Mouse (Mus musculus): ENCODE results near the gene Ndufa3.
"Not testable (repeated sequence)": the region's sequence is repeated elsewhere in the genome, so short reads cannot be mapped to it uniquely, and the experiment has no call there.

Ndufa3 gene

DNA sequence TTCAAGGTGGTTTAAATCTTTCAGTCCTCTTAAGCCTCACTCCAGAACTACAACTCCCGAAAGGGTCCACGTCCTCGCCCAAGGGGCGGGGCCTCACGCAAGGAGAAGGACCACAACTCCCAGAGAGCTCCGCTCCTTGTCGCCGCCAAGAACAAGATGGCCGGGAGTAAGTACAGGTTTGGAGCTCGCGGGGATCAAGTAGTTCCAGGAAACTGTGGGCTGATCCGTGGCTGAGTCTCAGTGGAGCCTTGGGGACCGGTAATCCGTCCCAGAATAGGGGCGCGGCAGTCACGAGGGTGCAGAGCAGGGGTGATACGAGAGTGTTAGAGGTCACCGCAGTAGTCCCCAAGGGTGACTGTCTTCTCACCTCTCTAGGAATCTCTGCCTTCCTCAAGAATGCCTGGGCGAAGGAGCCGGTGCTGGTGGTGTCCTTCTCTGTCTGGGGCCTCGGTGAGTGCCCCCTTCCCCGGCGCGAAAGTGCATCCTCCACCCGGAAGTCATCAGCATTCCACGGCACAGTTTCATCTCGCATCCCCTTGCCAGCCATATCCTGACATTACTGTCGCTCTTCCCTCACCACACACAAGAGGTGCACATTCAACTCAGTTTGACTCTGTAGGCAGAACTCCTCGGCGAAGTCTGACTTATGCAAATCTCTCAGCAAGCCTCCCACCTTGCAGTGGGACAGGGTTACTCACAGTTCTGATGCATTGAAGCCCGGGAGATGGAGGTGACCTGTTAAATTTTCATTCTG, at the start of gene Ndufa3:
Gene Ndufa3 (plus strand): TSS at position 132 of the 754 bp plus-strand sequence.
- peak; percentile 98 for DNase-seq (ENCODE audit: low read depth, low spot score)

DNA sequence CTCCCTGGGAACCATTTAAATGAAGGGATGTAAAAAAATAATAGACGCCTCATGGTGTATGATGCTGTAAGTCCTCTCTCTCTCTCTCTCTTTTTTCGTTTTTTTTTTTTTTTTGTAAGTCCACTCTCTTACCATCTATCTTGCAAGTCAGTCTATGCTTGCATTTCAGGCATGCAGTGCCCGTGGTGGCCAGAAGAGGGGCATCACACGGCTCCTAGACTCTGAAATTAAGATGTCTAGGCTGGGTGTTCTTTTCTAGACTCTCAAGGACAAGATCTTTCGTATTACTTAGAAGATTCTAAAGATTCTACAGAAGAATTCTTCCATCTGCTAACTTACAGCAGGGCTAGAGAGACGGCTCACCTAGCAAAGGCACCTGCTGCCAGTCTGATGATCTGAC, 47.4 kb upstream of the Ndufa3 start:
- DNase-seq (ENCODE audit: low read depth, low spot score), result peak; percentile 77

DNA sequence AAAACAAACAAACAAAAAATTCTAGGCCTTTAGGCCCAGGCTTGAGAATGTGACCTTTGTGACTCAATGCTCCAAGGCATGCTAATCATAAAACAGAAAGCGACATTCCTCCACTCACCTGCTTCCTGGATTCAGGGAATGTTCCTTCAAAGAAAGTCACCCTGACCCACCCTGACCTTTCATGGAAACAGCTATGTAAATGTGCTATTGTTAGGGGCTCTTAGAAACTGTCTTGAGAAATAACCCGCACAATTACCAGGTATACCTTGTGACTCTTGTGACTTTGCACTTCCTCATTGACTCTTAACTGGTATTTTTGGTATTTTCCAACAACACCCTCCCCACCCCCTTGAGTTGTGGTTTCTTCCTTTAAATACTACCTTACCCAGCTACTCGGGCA, 46.6 kb upstream of the Ndufa3 start:
- peak; percentile 98 for DNase-seq (ENCODE audit: low read depth, low spot score)

DNA sequence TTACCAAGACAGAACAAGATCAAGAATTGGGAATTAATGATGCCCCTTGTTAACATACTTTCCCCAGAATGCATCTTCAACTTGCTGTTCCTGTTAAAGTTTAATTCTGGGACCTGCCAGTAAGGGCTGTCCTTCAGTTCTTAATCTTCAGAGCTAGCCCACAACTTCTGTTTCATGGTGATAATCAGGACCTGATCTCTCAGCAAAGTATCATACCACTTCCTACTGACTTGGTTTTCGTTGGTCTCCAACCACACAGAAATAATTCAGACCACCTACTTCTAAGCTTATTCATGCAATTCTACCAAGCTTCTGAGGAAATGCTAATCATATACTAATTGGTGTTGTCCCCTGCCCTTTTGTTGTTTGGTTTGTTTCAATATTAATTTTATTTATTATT, 45.3 kb upstream of the Ndufa3 start:
- DNase-seq (ENCODE audit: low read depth, low spot score), result no peak

DNA sequence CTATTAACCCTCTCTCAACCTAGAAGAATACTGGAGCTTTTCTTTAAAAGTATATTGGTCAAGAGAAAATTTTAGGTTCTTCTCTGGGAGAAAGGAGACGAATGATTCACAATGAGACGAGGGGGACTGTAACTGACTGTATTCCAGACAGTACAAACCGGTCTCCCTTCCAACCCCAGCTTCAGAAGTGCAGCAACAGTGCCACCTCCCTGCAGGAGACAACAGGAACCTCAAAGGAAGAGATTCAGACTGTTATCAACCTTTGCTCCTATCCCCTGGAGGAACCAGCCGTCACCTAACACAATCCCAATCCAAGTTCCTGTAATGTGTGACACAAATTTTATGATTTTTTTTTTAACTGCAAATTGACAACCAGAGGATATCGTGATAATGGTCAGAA, 43.0 kb upstream of the Ndufa3 start:
- DNase-seq (ENCODE audit: low read depth, low spot score), result peak; percentile 59

DNA sequence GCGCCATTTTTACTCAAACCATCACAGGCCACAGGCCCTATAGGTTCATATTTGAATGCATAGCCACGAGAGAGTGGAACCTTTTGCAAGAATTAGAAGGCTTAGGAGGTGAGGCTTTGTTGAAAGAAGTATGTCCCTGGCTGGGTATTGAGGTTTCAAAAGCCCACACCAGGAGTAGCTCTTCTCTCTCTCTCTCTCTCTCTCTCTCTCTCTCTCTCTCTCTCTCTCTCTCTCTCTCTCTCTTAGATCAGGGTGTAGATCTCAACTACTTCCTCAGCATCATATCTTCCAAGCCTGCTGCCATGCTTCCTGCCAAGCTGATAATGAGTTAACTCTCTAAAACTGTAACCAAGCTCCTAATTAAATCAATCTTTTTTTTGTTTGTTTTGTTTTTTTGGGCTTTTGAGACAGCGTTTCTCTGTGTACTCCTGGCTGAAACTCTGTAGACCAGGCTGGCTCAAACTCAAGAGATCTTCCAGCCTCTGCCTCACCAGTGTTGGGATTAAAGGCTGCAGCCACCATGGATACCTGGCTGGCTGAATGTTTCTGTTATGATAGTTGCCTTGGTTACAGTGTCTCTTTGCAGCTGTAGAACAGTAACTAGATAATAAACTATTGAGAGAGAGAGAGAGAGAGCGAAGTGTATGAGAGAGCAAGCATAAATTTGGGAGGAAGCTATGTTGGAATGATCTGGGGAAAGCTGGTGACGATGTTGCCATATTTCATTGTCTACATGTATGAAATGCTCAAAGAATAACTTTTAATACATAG, 40.6 kb upstream of the Ndufa3 start:
- DNase-seq (ENCODE audit: low read depth, low spot score), result no peak

DNA sequence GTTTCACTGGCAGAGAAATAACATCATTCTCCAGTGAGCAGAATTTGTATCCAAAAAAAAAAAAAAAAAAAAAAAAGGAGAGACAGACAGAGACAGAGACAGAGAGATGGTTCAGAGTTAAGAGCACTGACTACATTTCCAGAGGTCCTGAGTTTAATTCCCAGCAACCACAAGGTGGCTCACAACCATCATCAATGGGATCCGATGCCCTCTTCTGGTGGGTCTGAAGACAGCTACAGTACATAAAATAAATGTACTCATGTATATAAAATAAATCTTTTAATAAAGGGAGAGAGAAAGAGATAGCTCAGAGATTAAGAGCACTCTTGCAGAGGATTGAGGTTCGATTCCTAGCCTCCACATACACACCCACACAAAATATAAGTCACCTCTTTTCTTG, 39.0 kb upstream of the Ndufa3 start:
- peak; percentile 84 for DNase-seq (ENCODE audit: low read depth, low spot score)

DNA sequence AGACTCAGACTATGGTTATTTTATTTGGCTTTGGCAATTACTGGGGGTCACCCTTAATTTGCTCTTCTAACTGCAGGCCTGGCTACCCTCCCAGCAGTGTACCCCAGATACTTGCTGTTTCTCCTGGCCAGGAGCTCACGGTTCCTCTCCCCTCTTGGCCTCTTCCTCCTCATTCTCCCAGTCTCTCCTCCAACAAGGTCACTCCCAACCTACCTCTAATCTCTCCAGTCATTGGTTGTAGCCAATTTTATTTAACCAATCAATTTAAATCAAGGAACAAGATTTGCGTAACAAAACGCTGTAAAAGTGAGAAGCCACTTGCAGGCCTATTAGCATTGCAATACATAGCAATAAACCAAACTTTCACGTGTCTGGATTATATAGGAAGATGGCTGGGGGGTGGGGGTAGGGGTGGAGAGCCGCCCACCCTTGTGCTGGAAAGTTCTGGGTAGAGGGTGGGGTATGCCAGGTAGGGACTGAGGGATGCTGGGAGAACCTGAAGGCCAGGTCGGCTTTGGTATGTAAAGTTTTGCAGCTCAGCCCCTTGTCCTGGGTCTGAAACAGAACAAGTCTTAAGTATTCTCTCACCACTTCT, 38.1 kb upstream of the Ndufa3 start:
- DNase-seq (ENCODE audit: low read depth, low spot score), result peak; percentile 90

DNA sequence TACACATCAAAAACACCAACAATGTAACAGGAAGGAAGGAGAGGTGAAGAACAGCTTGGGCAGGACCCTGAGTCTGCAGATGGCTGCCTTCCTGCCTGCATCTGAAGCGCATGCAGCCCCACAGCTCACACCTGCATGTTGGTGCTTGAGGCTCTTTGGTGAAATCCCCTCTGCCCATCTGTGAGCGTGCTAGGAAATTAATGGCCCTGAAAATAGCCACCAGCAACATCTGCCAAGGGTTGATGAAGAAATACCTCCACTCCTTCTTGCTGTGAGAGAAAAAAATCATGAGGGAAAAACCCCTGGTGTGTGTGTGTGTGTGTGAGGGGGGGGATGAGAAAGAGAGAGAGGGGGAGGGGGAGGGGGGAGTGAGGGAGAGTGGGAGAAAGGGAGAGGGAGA, 37.1 kb upstream of the Ndufa3 start:
- DNase-seq (ENCODE audit: low read depth, low spot score), result no peak

DNA sequence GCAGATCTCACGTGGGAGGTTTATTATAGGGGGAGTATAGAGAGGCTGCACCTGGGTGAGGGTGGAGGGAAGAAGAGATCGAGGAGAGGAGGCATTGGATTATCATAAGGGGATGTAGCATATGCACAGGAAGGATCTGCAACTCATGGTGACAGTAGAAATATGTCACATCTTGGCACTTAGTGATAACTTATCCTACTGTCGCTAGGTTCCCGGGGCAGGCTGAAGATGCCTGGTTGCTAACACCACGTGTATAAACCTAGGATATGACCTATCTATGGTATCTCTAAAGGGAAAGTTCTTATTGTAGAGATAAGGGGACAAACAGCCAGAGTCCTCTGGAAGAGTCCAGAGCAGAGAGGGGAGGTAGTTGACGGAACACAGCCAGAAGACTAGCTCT, 31.4 kb upstream of the Ndufa3 start:
- no peak for DNase-seq (ENCODE audit: low read depth, low spot score)

DNA sequence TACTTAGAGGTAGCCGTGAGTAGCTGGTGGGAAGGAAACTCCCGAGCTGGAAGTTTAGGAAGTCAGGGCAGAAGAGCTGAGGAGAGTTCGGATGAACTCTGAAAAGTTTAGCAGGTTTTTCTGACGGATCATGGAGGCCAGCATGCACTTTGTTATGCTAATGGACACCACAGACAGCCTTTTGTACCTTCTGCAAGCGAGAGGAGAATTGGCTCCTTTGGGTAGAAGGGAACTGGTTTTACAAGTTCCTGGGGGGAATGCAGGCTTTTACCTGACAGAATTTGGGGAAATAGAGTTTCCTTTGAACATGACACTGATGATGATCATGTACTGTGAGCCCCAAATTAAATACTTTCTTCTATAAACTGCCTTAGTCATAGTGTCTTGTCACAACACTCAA, 30.9 kb upstream of the Ndufa3 start:
- DNase-seq (ENCODE audit: low read depth, low spot score), result peak; percentile 98

DNA sequence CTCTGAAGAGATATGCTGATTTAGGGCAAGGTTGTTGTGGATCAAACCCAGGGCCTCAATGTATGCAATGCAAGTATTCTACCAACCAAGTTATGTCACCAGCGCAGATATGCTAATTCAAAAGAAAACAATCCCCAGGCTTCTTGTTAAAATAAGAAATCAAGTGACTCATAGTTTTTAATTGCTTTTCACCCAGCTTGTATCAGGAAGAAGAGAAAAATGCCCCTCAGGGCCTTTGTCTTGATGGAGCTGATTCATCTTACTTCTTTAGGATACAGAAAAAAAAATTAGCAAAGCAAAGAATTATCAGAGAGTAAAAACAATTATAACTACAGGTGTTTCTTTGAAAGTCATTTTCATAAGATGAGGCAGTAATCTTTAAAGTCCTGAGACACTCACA, 29.9 kb upstream of the Ndufa3 start:
- no peak for DNase-seq (ENCODE audit: low read depth, low spot score)

DNA sequence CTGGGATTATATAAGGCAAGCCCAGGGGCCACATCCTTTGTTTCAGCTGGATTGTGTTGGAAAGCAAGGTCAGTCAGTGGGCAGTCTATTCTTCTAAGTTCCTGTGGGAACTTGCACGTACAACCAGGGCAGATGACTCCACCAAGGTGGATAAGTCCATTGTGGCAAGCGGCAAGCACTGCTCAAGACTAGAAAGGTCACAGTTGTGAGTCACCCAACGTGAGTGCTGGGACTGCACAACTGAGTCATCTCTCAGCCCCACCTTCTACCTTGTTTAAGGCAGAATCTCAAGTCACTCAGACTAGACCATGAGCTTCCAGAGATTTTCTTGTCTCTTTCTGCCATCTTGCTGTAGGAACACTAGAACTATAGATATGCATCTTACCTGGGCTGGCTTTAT, 26.6 kb upstream of the Ndufa3 start:
- DNase-seq (ENCODE audit: low read depth, low spot score), result no peak

DNA sequence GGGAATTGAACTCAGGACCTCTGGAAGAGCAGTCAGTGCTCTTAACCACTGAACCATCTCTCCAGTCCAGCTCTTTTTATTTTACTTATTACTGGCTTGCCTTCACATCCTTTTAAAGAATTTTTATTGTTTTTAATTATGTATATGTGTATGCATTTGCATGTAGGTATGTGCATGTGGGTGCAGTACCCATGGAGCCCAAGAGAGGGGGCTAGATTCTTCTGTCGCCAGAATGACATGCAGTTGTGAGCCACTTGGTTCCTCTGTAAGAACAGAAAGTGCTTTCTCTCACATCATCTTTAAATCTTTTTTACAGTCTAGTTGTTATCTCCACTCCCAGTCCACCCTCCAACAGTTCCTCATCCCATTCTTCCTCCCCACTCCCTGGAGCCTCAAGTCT, 25.6 kb upstream of the Ndufa3 start:
- DNase-seq (ENCODE audit: low read depth, low spot score), result peak; percentile 75

DNA sequence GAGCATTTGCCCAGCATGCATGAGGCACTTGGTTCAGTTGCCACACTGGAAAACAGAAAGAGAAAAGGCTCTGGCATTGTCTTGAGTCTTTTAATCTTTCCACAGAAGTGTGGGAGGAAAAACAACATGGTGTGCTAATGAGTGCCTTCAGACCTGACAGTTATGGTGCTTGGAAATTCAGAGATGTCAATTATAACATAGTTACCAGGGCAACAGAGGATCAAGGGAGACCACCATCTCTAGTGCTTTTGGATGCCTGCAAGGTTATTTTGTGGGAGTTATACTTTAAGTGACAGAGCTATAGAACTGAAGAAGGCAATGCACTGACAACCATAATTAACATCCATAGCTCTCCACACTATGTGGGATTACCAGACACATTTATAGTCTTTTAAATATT, 23.3 kb upstream of the Ndufa3 start:
- DNase-seq (ENCODE audit: low read depth, low spot score), result no peak

DNA sequence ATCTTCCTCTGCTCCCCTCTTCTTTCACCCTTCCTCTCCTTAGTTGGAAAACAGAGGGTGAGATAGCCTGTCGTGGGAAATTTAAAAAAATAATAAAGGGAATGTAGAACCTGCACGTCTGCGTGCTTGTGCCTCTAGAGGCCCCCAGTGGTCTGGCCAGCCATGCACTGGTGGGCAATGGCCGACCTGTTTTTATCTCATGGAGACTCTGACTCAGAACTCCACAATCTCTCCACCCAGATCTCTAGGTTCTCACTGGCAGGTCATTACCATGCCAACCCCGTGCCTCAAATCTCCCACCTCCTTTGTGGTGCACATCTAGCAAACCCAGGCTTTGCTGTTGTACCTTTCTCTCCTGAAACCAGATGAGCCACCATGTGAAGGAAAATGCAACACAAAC, 22.5 kb upstream of the Ndufa3 start:
- peak; percentile 67 for DNase-seq (ENCODE audit: low read depth, low spot score)

DNA sequence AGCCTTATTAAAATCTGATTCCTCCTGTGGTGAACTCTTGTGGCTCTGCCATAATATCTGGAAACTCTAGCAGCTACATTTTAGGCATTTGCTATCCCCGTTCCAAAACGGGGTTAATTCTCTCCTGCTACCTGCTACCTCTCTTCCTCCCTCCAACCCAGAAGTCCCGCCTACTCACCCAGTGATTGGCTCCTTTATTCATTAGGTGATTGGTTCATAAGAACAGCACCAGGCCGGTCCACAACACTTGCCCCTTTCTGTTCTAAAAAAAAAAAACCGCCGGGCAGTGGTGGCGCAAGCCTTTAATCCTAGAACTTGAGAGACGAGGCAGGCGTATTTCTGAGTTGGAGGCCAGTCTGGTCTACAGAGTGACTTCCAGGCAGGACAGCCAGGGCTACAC, 22.0 kb upstream of the Ndufa3 start:
- DNase-seq (ENCODE audit: low read depth, low spot score), result peak; percentile 95

DNA sequence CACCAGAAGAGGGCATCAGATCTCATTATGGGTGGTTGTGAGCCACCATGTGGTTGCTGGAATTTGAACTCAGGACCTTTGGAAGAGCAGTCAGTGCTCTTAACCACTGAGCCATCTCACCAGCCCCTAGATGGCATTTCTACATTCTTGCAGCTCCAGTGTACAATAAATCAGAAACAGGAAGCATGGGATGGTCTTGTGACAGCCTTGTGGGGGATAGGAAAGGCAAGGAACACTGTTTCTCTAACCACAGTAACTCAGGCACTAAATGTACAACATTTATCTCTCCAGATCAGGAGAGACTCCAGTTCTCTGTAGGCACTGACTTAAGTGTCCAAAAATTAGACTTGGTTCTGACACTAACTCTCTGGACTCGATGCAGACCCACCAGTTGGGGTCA, 19.4 kb upstream of the Ndufa3 start:
- DNase-seq (ENCODE audit: low read depth, low spot score), result not testable (repeated sequence)

DNA sequence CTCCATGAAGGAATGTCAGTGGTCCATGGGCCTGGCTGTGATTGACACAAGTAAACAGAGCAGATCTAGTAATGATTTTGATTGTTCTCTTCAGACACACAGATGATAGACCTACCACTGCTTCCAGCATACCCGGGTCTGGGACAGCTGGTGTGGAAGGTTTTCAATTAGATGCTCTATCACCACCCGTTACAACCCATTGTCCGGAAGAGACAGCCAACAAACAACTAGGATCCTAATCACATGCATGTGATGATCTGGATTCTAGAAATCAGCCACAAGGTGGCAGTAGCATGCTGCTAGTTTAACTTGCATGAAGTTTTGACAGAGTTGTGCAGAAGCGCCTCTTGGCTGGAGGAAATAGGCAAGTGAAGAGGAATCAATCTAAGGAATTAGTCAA, 16.1 kb upstream of the Ndufa3 start:
- DNase-seq (ENCODE audit: low read depth, low spot score), result peak; percentile 90

DNA sequence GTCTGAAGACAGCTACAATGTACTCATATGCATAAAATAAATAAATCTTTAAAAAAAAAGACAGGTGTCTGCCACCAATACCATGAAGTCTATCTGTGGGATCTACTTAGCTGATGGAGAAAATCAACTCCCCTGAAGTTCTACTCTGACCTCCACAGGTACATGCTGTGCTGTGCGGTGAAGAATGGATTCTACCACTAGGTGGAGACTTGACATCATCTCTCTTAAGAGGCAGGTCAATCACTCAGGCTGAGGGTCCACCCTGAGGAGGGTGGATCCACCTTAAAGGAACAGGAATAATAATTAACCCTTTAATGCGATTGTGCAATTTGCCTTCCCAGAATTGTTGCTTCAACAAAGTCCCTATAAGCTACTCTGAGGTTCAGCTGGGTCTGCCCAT, 10.4 kb upstream of the Ndufa3 start:
- peak; percentile 95 for DNase-seq (ENCODE audit: low read depth, low spot score)

DNA sequence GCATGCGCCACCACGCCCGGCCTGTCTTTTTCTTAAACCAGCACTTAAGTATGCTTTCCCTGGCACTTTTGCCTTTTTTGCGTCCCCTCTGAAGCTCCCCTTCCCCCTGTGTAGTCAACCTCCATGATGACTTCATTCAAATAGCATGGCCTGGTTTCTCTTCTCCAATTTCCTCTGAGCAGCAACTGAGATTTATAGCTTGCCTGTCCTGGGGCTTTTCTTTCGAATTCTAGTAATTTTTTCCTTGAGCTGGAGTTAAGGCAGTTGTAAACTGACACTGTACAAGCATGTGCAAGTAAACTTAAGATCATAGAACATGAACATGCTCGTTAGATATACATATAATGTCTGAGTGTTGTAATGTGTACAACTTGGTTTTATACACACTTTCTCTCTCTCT, 9.8 kb upstream of the Ndufa3 start:
- no peak for DNase-seq (ENCODE audit: low read depth, low spot score)

DNA sequence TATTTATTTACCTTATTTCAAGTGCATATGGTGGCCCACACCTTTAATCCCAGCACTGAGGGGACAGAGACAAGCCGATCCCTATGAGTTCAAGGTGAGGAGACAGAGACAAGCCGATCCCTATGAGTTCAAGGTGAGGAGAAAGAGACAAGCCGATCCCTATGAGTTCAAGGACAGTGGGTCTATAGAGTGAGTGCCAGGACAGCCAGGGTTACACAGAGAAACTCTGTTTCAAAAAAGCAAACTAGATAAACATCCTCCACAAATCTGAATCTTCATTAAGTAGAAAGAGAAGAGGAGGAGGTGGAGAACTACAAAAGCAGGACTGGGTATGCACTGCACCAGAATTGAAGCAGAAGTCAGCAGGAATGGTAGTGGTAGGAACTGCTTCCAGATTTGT, 8.5 kb upstream of the Ndufa3 start:
- DNase-seq (ENCODE audit: low read depth, low spot score), result no peak

DNA sequence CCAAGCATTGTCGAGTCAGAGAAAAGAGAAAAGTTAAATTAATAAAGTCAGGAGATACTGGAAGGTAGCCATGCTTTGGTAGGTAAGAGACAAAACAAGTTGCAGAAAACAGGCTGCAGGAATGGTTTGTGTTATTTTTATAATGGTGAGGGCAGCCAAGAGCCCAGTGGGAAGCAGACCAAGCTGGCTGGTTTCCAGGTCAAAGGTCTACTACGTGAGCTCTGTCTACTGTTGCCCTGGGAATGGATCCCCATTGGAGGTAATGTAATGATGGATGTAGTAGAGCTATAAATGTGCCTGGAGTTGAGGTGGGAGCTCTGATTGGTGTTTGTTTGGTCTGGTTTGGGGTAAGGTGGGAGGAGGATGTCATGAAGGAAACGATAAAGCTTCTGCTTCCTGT, 8.1 kb upstream of the Ndufa3 start:
- DNase-seq (ENCODE audit: low read depth, low spot score), result no peak
